Mouse (Mus musculus) E14TG2a.4 (cell line): Measurements from ENCODE around the gene App.

ENCODE experiments used
- CTCF ChIP-seq: conservative IDR thresholded peaks from 2 replicates; pipeline ENCODE4 v1.5.1; 2014; ENCODE audit warnings: low read length
- NANOG ChIP-seq: IDR thresholded peaks from 2 replicates; pipeline ENCODE4 v1.6.1; 2014; ENCODE audit warnings: borderline replicate concordance, low read length, mixed read lengths
- POU5F1 ChIP-seq: IDR thresholded peaks from 2 replicates; pipeline ENCODE4 v1.6.1; 2014; ENCODE audit warnings: low read length, borderline replicate concordance

GRCm38 (mm10) chr16:85085902-85086301 is 87.7 kb downstream of the App start:
- TF ChIP-seq CTCF, result no peak
- TF ChIP-seq NANOG, result no peak
- no peak for TF ChIP-seq POU5F1
